Mouse (Mus musculus): ENCODE data around the gene Gsta1. TPM values are rescaled to one million over a fixed set of nuclear protein-coding genes. Genes with fewer than 3 reads are reported as not detected.
"Not testable (repeated sequence)": the region's sequence is repeated elsewhere in the genome, so short reads cannot be mapped to it uniquely, and the experiment has no call there.

Gene Gsta1
- polyA plus RNA-seq, 1 experiment from 2014 or later, result not detected

DNA sequence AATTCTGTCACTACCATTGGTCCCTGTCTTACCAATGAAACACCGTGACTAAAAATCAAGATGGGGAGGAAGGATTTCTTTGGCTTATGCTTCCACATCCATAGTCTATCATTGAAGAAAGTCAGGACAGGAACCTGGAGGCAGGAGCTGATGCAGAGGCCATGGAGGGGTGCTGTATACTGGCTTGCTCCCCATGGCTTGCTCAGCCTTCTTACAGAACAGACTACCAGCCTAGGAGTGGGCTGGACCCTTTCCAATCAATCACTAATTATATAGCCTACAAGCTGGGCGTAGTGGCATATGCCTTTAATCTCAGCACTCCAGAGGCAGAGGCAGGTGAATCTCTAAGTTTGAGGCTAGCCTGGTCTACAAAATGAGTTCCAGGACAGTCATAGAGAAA, 19.6 kb upstream of the Gsta1 start:
- Histone ChIP-seq H3K4me1 (no peaks in the 10 kb centered on the region), H3K9ac (no peak overlapping the region), H3K9me3 (replicated peaks) (no peaks in the 10 kb centered on the region), H3K36me3 (no peaks in the 10 kb centered on the region), H3K4me3 (no peak overlapping the region), H3K27ac (no peak overlapping the region), H3K4me2 (replicated peaks) (no peak overlapping the region), H3K27me3 (no peaks in the 10 kb centered on the region)
- WGBS, result 94% methylated on average over 2 of the region's 2 CpGs
- no peak for ATAC-seq (ENCODE audit: low FRiP score)

DNA sequence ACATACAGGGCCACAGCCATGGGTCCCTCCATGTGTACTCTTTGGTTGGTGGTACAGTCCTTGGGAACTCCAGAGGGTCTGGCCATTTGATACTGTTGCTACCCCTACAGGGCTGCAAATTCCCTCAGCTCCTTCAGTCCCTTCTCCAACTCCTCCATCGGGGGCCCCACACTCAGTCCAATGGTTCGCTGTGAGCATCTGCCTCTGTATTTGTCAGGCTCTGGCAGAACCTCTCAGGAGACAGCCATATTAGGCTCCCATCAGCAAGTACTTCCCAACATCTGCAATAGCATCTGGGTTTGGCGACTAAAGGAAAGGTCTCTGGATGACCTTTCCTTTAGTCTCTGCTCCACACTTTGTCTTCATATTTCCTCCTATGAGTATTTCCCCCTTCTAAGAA, 18.9 kb upstream of the Gsta1 start:
- no peak for ATAC-seq (ENCODE audit: low FRiP score)
- H3K4me3 ChIP-seq, result no peak overlapping the region
- WGBS, result 96% methylated on average over 3 of the region's 3 CpGs
- H3K4me1 ChIP-seq, result no peaks in the 10 kb centered on the region
- H3K4me2 ChIP-seq (replicated peaks), result no peak overlapping the region
- H3K9ac ChIP-seq, result no peak overlapping the region
- H3K9me3 ChIP-seq (replicated peaks), result no peaks in the 10 kb centered on the region
- no peaks in the 10 kb centered on the region for H3K27me3 ChIP-seq
- no peak overlapping the region for H3K27ac ChIP-seq
- H3K36me3 ChIP-seq, result no peaks in the 10 kb centered on the region

DNA sequence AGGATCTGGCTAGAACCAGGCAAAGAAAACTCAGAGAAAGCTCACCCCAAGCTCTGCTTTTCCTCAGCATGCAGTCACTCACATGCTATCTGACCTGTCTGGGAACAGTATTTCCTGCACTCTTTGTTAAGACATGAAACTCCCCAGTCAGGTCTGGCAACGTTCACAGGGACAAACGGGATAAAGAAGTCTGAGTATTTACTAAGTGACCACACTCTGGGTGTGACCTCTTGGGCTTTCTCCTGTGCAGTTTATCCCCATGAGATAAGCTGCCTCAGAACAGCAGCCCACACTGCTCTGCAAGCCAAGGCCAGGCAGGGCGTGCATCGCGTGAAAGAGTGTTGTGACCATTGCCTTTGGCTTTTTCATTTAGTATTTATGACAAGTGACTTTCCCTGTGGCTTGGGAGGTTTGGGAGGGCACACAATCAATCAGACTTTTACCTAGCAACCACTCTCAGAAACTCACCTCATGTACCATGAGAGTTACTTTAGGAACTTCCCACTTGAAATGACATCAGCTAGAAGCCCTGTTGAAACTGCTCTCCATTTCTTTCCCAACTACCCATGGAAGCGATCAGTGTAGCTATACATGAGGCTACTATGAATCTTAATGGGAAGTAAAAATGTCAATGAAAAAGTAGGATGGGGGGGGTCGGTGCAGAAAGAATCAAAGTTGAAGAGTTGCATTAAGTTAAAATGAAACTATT, 18.0 kb upstream of the Gsta1 start:
- H3K4me2 ChIP-seq (replicated peaks), result no peak overlapping the region
- H3K4me3 ChIP-seq, result no peak overlapping the region
- H3K27ac ChIP-seq, result no peak overlapping the region
- H3K9me3 ChIP-seq (replicated peaks), result no peaks in the 10 kb centered on the region
- 83% methylated on average over 7 of the region's 7 CpGs for WGBS
- no peak for ATAC-seq (ENCODE audit: low FRiP score)
- H3K36me3 ChIP-seq, result no peaks in the 10 kb centered on the region
- H3K9ac ChIP-seq, result no peak overlapping the region
- H3K27me3 ChIP-seq, result no peaks in the 10 kb centered on the region
- H3K4me1 ChIP-seq, result no peaks in the 10 kb centered on the region

DNA sequence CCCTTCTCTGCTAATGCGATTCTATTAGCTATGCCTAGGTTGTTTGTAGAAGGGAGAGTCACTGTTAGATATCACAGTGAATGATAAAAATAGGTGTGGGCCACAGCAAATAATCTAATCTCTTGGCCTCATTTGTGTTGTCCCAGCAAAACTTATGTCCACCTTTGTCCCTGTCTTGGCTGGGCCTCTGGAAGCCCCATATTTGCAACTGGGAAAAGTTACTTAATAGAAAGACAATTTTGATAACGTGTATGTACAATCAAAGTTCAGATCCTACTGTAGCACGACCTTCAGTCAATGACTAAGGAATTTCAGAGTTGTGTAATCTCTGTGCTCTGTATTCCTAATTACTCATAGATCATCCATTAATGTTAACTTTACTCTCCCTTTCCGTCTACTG, 13.4 kb upstream of the Gsta1 start:
- H3K9ac ChIP-seq, result no peak overlapping the region
- 77% methylated on average over 4 of the region's 4 CpGs for WGBS
- H3K36me3 ChIP-seq, result no peaks in the 10 kb centered on the region

DNA sequence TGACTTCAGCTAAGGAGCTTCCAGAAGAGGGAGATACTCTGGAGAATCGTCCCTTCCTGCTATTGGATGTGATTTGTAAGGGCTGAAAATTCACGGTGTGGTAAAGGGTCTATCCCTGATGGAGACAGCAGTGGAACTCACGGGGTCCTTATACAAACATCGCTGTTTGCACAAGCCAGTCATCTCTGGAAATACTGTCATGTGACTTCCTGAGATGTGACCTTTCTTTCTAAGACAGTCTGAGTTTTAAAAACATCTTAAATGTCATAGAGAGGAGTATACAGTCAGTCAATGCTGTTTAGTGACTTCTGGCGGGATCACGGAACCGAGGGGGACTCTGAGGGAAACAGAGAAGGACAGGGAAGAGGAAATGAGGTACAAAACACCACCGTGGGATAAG, 7.8 kb upstream of the Gsta1 start:
- 66% methylated on average over 8 of the region's 8 CpGs for WGBS
- H3K4me1 ChIP-seq, result no peaks in the 10 kb centered on the region
- no peak overlapping the region for H3K4me3 ChIP-seq
- H3K27me3 ChIP-seq, result no peaks in the 10 kb centered on the region
- H3K4me2 ChIP-seq (replicated peaks), result no peak overlapping the region
- no peak overlapping the region for H3K27ac ChIP-seq
- no peak overlapping the region for H3K9ac ChIP-seq
- no peaks in the 10 kb centered on the region for H3K36me3 ChIP-seq
- H3K9me3 ChIP-seq (replicated peaks), result no peaks in the 10 kb centered on the region
- ATAC-seq (ENCODE audit: low FRiP score), result no peak

More for the DNA sequence above, 13.4 kb upstream of the Gsta1 start:
- Histone ChIP-seq H3K4me3 (no peak overlapping the region), H3K27me3 (no peaks in the 10 kb centered on the region), H3K4me2 (replicated peaks) (no peak overlapping the region), H3K4me1 (no peaks in the 10 kb centered on the region), H3K27ac (no peak overlapping the region), H3K9me3 (replicated peaks) (no peaks in the 10 kb centered on the region)
- ATAC-seq (ENCODE audit: low FRiP score), result no peak

DNA sequence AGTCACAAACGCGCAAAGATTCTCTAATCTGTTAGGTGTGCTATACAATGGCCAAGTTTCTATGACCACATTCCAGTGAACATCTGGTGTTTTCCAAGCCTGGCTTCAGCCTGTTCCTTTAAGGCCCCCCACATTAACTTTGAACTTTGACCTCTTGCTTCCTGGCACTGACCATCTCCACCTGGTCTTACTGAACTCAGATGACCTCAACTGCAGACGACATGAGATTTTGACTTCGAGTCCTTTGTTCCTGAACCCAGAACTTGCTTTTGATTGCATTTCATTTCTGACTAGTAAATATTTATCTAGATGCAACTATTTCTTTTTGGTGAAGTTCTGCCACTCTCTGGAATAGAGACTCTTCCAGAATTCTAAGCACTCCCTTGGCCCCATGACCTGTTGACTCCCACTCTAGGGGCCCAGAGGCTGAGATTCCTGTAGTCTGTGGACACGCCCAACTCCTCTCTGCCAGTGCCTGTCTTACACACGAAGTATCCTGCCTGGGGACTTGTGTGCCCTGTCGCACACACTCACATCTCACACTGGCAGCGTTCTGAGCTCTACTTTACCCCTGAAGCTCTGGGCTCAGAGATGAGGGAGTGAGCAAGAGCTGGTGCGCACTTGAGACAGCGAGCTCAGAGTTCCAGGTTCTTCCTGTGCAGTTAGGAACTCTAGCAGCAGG, 7.1 kb upstream of the Gsta1 start:
- no peaks in the 10 kb centered on the region for H3K27me3 ChIP-seq
- 70% methylated on average over 10 of the region's 10 CpGs for WGBS
- H3K36me3 ChIP-seq, result no peaks in the 10 kb centered on the region
- H3K27ac ChIP-seq, result no peak overlapping the region
- H3K9me3 ChIP-seq (replicated peaks), result no peaks in the 10 kb centered on the region
- H3K4me1 ChIP-seq, result no peaks in the 10 kb centered on the region
- H3K4me2 ChIP-seq (replicated peaks), result no peak overlapping the region
- H3K9ac ChIP-seq, result no peak overlapping the region
- no peak for ATAC-seq (ENCODE audit: low FRiP score)
- H3K4me3 ChIP-seq, result no peak overlapping the region

DNA sequence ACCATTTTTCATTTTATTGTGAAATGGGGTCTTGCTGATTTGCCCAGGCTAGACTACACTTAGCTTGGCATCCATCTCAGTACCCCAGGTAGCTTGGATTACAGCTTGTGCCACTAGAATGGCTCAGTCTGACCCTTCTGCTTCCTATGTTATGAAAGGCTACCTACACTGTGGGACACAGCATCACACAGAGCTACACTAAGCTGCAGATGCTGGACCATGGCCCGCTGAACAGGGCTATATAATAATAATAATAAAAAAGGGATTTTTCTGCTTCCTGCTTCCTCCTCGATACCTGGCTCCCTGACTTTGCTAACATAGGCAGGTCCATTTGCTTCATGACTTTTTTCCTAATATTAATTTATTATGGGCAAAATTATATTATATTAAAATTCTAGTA, 6.0 kb upstream of the Gsta1 start:
- WGBS, result 89% methylated on average over 2 of the region's 2 CpGs
- no peak for ATAC-seq (ENCODE audit: low FRiP score)
- no peak overlapping the region for H3K4me2 ChIP-seq (replicated peaks)
- H3K9me3 ChIP-seq (replicated peaks), result no peaks in the 10 kb centered on the region
- no peak overlapping the region for H3K4me3 ChIP-seq
- no peaks in the 10 kb centered on the region for H3K27me3 ChIP-seq
- H3K4me1 ChIP-seq, result no peaks in the 10 kb centered on the region
- no peak overlapping the region for H3K27ac ChIP-seq
- H3K9ac ChIP-seq, result no peak overlapping the region
- no peaks in the 10 kb centered on the region for H3K36me3 ChIP-seq

DNA sequence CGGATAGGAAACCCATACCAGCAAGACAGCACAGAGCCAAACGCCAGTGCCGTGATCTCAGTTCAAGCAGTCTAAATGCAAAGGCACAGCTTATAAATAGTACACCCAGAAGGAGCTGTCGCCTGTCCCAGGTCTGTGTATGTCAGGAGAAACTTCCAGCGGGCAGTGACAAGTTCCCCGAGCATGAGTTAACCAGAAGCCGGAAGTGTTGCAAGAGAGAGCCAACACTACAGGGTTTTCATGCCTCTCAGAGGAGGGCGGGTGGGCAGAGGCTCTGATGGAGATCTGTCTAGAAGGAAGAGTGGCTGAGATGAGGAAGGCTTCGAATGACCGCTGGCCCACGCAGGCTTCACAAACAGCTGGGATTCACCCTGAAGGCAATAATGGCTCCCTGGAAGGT, 5.2 kb upstream of the Gsta1 start:
- no peak overlapping the region for H3K27ac ChIP-seq
- H3K4me3 ChIP-seq, result no peak overlapping the region
- no peaks in the 10 kb centered on the region for H3K9me3 ChIP-seq (replicated peaks)
- no peak for ATAC-seq (ENCODE audit: low FRiP score)
- no peaks in the 10 kb centered on the region for H3K4me1 ChIP-seq
- 83% methylated on average over 11 of the region's 11 CpGs for WGBS
- no peak overlapping the region for H3K9ac ChIP-seq
- H3K36me3 ChIP-seq, result no peaks in the 10 kb centered on the region
- no peaks in the 10 kb centered on the region for H3K27me3 ChIP-seq
- H3K4me2 ChIP-seq (replicated peaks), result no peak overlapping the region

DNA sequence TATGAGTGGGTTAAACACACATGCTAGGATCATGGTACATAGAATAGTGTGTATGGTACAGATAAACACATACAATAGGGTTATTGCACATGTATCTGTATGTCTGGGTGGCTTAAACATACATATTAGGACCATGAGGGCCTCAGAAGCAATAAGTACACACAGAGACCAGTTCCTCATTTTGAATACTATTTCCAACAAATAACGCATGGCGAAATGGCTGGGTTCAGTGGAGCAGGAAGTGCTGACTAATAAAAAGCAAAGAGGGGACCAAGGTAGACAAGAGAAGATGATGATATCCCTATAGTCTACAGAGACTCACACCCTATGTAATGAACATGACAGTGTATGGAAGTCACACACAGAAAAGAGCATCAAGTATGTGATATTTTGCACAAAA, 2.3 kb upstream of the Gsta1 start:
- no peaks in the 10 kb centered on the region for H3K4me1 ChIP-seq
- H3K4me3 ChIP-seq, result no peak overlapping the region
- no peaks in the 10 kb centered on the region for H3K27me3 ChIP-seq
- no peaks in the 10 kb centered on the region for H3K36me3 ChIP-seq
- 92% methylated on average over 2 of the region's 2 CpGs for WGBS
- no peaks in the 10 kb centered on the region for H3K9me3 ChIP-seq (replicated peaks)
- H3K9ac ChIP-seq, result no peak overlapping the region
- no peak overlapping the region for H3K4me2 ChIP-seq (replicated peaks)
- no peak for ATAC-seq (ENCODE audit: low FRiP score)
- no peak overlapping the region for H3K27ac ChIP-seq

DNA sequence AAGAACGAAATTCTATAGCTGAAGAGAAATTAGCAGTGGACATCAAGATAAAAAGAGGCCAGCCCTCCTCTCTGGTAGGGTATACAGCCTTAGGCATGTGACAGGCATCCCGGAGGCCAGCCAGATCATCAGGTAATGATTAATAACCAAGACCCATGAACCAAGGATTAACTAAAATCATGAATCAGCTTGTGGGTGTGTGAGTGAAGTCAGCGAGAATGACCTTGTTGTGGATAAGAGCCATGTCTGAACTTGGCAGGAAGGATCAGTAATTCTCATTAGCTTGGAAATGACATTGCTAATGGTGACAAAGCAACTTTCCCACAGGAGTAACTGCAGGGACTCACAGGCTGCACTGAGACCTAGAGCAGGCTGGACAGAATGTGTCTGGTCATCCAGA, 798 bp upstream of the Gsta1 start:
- not testable (repeated sequence) for H3K4me2 ChIP-seq (replicated peaks); H3K4me3 ChIP-seq; H3K27me3 ChIP-seq; H3K9me3 ChIP-seq (replicated peaks); H3K27ac ChIP-seq; H3K9ac ChIP-seq; ATAC-seq (ENCODE audit: low FRiP score); H3K36me3 ChIP-seq; H3K4me1 ChIP-seq
- WGBS, result 75% methylated on average over 3 of the region's 3 CpGs

DNA sequence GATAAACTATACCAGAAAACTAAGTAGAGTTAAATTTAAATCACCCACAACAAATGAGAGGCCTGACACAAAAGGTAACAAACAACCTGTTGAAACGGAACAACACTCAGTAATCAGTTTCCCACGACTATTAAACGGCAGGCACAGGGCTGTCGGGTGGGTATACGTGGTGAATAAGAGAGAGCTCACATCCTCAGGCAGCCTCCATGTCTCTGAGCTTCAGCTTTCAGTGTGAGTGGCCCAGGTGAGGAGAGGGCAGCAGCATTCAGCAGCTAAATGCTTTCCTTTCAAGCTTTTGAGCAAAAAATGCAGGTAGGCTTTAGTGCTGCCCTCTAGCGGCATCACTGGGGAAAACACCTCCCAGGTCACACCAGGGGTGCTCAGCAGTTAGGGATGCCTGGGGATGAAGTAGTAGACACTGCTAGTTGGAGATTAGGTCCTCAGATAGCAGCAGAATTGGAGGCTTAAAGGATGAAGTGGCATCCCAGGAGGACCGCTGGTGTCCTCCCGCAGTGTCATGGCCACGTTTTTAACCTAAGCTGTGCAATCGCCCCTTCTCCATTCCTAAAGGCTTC, 2.8 kb downstream of the Gsta1 start:
- H3K9ac ChIP-seq; H3K4me2 ChIP-seq (replicated peaks); H3K36me3 ChIP-seq; ATAC-seq (ENCODE audit: low FRiP score); H3K4me3 ChIP-seq; H3K9me3 ChIP-seq (replicated peaks); H3K4me1 ChIP-seq; H3K27me3 ChIP-seq; H3K27ac ChIP-seq: not testable (repeated sequence)
- no CpG with 5 or more reads among the region's 10 CpGs for WGBS

DNA sequence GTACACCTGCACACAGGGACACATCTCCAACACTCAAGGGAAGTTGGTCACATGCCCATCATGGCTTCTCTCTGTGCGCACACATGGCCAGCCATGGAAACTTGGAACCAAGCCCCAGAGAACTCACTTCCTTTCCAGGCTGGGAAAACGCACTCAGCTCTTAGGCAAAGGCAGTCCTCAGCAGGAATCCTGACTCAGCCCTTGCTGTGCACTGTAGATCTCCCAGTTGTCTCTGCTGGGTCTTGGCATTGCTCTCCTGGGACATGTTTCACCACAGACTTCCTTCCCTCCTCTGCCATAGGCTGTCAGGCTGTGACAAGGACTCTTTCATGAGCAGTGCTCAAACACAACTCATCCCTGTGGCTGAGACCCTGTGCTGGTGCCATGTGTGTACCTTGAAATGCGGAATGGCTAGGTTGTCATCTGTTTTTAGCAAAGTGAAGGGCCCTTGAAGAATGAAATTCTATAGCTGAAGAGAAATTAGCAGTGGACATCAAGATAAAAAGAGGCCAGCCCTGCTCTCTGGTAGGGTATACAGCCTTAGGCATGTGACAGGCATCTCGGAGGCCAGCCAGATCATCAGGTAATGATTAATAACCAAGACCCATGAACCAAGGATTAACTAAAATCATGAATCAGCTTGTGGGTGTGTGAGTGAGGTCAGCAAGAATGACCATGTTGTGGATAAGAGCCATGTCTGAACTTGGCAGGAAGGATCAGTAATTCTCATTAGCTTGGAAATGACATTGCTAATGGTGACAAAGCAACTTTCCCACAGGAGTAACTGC, 25.4 kb downstream of the Gsta1 start:
- not testable (repeated sequence) for H3K4me1 ChIP-seq; H3K27me3 ChIP-seq; H3K9me3 ChIP-seq (replicated peaks); H3K4me3 ChIP-seq; H3K9ac ChIP-seq; H3K36me3 ChIP-seq; ATAC-seq (ENCODE audit: low FRiP score); H3K4me2 ChIP-seq (replicated peaks); H3K27ac ChIP-seq
- WGBS, result 78% methylated on average over 4 of the region's 4 CpGs

Measured in hindbrain, embryonic 12.5 days (tissue).